Mouse (Mus musculus): ENCODE data around the gene Fut9. TPM values are rescaled to one million over a fixed set of nuclear protein-coding genes. Genes with fewer than 3 reads are reported as not detected.
A peak's percentile ranks its signal among the peaks of the same experiment; 100 is the strongest.

Gene Fut9
- total RNA-seq (2014; rRNA removed) (44.5 and 57.1 TPM in 2 replicates), polyA plus RNA-seq (2015; fragmentation: Nextera tagmentation; extraction: Ambion mirVana) (18.7 and 21.7 TPM in 2 replicates)

GRCm38 (mm10) chr4:25799476-25800283, at the start of gene Fut9:
Fut9 (minus strand) TSS chr4:25800244.
- H3K4me2 ChIP-seq (ENCODE audit: low read depth, low read length, poor library complexity, severe bottlenecking): peak within 1 kb of the TSS; percentile 68
- H3K9ac ChIP-seq (replicated peaks; ENCODE audit: low read length, poor library complexity, severe bottlenecking): peak within 1 kb of the TSS; percentile 79
- no peaks in the 10 kb centered on the region for H3K27me3 ChIP-seq (ENCODE audit: insufficient read depth, low read length)
- TF ChIP-seq CTCF (IDR thresholded peaks at IDR 0.05): no peak; the same call in 1 of the 2 replicates
- WGBS: under 1% methylated on average over 50 of the region's 52 CpGs
- no peaks in the 10 kb centered on the region for H3K9me3 ChIP-seq (ENCODE audit: low read length)
- H3K27ac ChIP-seq (ENCODE audit: low read depth, low read length): peak within 1 kb of the TSS; percentile 94
- ATAC-seq (ENCODE audit: low FRiP score): peak; percentile 92
- DNase-seq (ENCODE audit: low spot score): peak; percentile 88
- H3K36me3 ChIP-seq (ENCODE audit: insufficient read depth, low read length): no peaks in the 10 kb centered on the region
- peak within 1 kb of the TSS; percentile 75 for H3K4me3 ChIP-seq (ENCODE audit: low read depth, low read length)
- H3K4me1 ChIP-seq (ENCODE audit: insufficient read depth, low read length): 0 out of 2 replicates have a peak, but pooled peaks cover 2% of the 10 kb centered on the region

DNA sequence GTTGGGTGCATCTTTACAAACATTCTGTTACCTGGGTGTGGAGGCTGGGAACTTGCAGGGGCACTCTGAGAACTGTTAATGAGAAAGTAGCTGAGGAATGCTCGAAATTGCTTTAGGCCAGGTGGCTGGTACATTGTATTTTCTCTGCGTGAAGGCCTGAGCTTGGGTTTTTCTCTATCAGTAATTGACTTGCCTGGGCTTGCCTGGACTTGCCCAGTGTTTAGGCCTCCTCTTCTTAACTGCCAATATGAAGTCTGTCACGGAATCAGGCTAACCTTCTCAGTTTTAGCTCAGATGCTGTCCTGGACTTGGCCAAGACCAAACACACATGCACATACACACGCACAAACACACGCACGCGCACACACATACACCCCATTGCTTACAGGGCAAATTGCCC, 15.7 kb upstream of the Fut9 start:
- TF ChIP-seq CTCF (IDR thresholded peaks at IDR 0.05): no peak
- no peak for DNase-seq (ENCODE audit: low spot score)
- no peaks in the 10 kb centered on the region for H3K27me3 ChIP-seq (ENCODE audit: insufficient read depth, low read length)
- H3K36me3 ChIP-seq (ENCODE audit: insufficient read depth, low read length): no peaks in the 10 kb centered on the region
- H3K9ac ChIP-seq (replicated peaks; ENCODE audit: low read length, poor library complexity, severe bottlenecking): no peak overlapping the region
- H3K27ac ChIP-seq (ENCODE audit: low read depth, low read length): no peak overlapping the region
- no peak overlapping the region for H3K4me3 ChIP-seq (ENCODE audit: low read depth, low read length)
- no peak overlapping the region for H3K4me2 ChIP-seq (ENCODE audit: low read depth, low read length, poor library complexity, severe bottlenecking)
- WGBS: 96% methylated on average over 7 of the region's 7 CpGs
- H3K4me1 ChIP-seq (ENCODE audit: insufficient read depth, low read length): no peaks in the 10 kb centered on the region
- H3K9me3 ChIP-seq (ENCODE audit: low read length): no peaks in the 10 kb centered on the region
- ATAC-seq (ENCODE audit: low FRiP score): no peak

- Histone ChIP-seq H3K4me2 (ENCODE audit: low read depth, low read length, poor library complexity, severe bottlenecking) (no peak overlapping the region), H3K36me3 (ENCODE audit: insufficient read depth, low read length) (no peaks in the 10 kb centered on the region), H3K27me3 (ENCODE audit: insufficient read depth, low read length) (no peaks in the 10 kb centered on the region), H3K4me1 (ENCODE audit: insufficient read depth, low read length) (no peaks in the 10 kb centered on the region), H3K9ac (replicated peaks; ENCODE audit: low read length, poor library complexity, severe bottlenecking) (no peak overlapping the region), H3K4me3 (ENCODE audit: low read depth, low read length) (no peak overlapping the region), H3K27ac (ENCODE audit: low read depth, low read length) (no peak overlapping the region), H3K9me3 (ENCODE audit: low read length) (no peaks in the 10 kb centered on the region)
- TF ChIP-seq CTCF (IDR thresholded peaks at IDR 0.05): no peak
- WGBS: 92% methylated on average over 1 of the region's 1 CpGs
- ATAC-seq (ENCODE audit: low FRiP score): no peak
- DNase-seq (ENCODE audit: low spot score): no peak
Observed at GRCm38 (mm10) chr4:25813340-25813739, 13.3 kb upstream of the Fut9 start.

GRCm38 (mm10) chr4:25810058-25810457, 10.0 kb upstream of the Fut9 start:
- Histone ChIP-seq H3K27me3 (ENCODE audit: insufficient read depth, low read length) (no peaks in the 10 kb centered on the region), H3K4me2 (ENCODE audit: low read depth, low read length, poor library complexity, severe bottlenecking) (no peak overlapping the region), H3K27ac (ENCODE audit: low read depth, low read length) (no peak overlapping the region), H3K36me3 (ENCODE audit: insufficient read depth, low read length) (no peaks in the 10 kb centered on the region), H3K4me1 (ENCODE audit: insufficient read depth, low read length) (no peaks in the 10 kb centered on the region), H3K4me3 (ENCODE audit: low read depth, low read length) (no peak overlapping the region), H3K9ac (replicated peaks; ENCODE audit: low read length, poor library complexity, severe bottlenecking) (no peak overlapping the region), H3K9me3 (ENCODE audit: low read length) (no peaks in the 10 kb centered on the region)
- DNase-seq (ENCODE audit: low spot score) (no peak), ATAC-seq (ENCODE audit: low FRiP score) (no peak)
- TF ChIP-seq CTCF (IDR thresholded peaks at IDR 0.05): no peak
- WGBS: 92% methylated on average over 1 of the region's 1 CpGs

DNA sequence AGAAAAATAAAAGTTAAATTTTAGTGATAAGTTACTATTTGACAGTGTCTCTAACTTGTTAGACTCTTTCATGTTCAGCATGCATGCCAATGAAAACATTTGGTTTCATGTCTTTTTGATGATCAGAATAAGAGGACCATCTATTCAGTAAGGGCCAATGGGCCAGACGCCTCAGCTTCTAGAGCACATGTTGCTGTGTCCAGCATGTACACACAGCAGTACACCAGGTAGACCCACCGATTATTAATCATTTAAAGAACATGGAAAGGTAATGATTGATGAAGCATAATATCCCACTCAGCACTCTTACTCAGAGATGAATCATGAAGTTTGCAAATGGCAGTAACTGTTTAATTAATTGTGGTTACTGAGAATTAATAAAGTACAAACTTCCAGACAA, 1.7 kb upstream of the Fut9 start:
- ATAC-seq (ENCODE audit: low FRiP score) (no peak), DNase-seq (ENCODE audit: low spot score) (no peak)
- Histone ChIP-seq H3K4me1 (ENCODE audit: insufficient read depth, low read length) (0 out of 2 replicates have a peak, but pooled peaks cover 2% of the 10 kb centered on the region), H3K27ac (ENCODE audit: low read depth, low read length) (no peak overlapping the region), H3K9ac (replicated peaks; ENCODE audit: low read length, poor library complexity, severe bottlenecking) (no peak overlapping the region), H3K9me3 (ENCODE audit: low read length) (no peaks in the 10 kb centered on the region), H3K36me3 (ENCODE audit: insufficient read depth, low read length) (no peaks in the 10 kb centered on the region), H3K27me3 (ENCODE audit: insufficient read depth, low read length) (no peaks in the 10 kb centered on the region), H3K4me3 (ENCODE audit: low read depth, low read length) (no peak overlapping the region), H3K4me2 (ENCODE audit: low read depth, low read length, poor library complexity, severe bottlenecking) (no peak overlapping the region)
- WGBS: 83% methylated on average over 2 of the region's 2 CpGs
- TF ChIP-seq CTCF (IDR thresholded peaks at IDR 0.05): no peak

DNA sequence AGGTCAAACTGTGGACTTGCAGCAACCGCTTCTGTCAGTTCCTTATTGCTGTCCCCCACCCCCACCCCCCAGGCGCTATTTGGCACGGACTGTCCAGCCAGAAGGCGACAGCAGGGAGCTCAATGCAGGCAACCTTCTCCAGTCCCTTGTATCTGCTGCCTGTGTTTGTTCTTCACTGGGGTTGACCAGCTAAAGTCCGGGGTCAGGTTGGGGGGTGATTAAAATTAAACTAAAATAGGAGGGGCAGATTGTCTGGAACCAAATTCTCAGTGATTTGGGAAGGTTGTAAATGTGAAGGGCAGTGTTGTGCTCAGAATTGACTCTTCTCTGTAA, 206 bp upstream of the Fut9 start:
- H3K27me3 ChIP-seq (ENCODE audit: insufficient read depth, low read length): no peaks in the 10 kb centered on the region
- H3K4me3 ChIP-seq (ENCODE audit: low read depth, low read length): peak overlapping the region; percentile 75
- 2% methylated on average over 5 of the region's 5 CpGs for WGBS
- no peak; the same call in 1 of the 2 replicates for ATAC-seq (ENCODE audit: low FRiP score)
- peak overlapping the region; percentile 94 for H3K27ac ChIP-seq (ENCODE audit: low read depth, low read length)
- H3K4me1 ChIP-seq (ENCODE audit: insufficient read depth, low read length): 0 out of 2 replicates have a peak, but pooled peaks cover 2% of the 10 kb centered on the region
- H3K4me2 ChIP-seq (ENCODE audit: low read depth, low read length, poor library complexity, severe bottlenecking): peak overlapping the region; percentile 68
- H3K36me3 ChIP-seq (ENCODE audit: insufficient read depth, low read length): no peaks in the 10 kb centered on the region
- peak overlapping the region; percentile 79 for H3K9ac ChIP-seq (replicated peaks; ENCODE audit: low read length, poor library complexity, severe bottlenecking)
- H3K9me3 ChIP-seq (ENCODE audit: low read length): no peaks in the 10 kb centered on the region
- no peak for TF ChIP-seq CTCF (IDR thresholded peaks at IDR 0.05)
- no peak for DNase-seq (ENCODE audit: low spot score)

Measured in midbrain, postnatal 0 days (tissue).